Mouse (Mus musculus) midbrain, embryonic 15.5 days (tissue): ENCODE results near the gene Jakmip3. TPM values are rescaled to one million over a fixed set of nuclear protein-coding genes. Genes with fewer than 3 reads are reported as not detected.
A peak's percentile ranks its signal among the peaks of the same experiment; 100 is the strongest.

Source experiments
- ATAC-seq: fragments of 200-750 bp; cut with Nextera tagmentation; replicated peaks from 2 replicates; pipeline ENCODE4 v1.8.0; 2017; ENCODE audit warnings: moderate TSS enrichment
- H3K27ac ChIP-seq: fragments of 300-500 bp; sonication (generic); 2 replicates; pipeline ENCODE4 v1.5.1; 2015; ENCODE audit warnings: mild to moderate bottlenecking, inconsistent platforms
- H3K27me3 ChIP-seq: fragments of 300-500 bp; sonication (generic); replicated peaks from 2 replicates; pipeline ENCODE4 v1.6.1; 2015; ENCODE audit warnings: inconsistent platforms
- H3K36me3 ChIP-seq: fragments of 300-500 bp; sonication (generic); replicated peaks from 2 replicates; pipeline ENCODE4 v1.6.1; 2015; ENCODE audit warnings: inconsistent platforms
- H3K4me1 ChIP-seq: fragments of 300-500 bp; sonication (generic); 2 replicates; pipeline ENCODE4 v1.6.1; 2015; ENCODE audit warnings: inconsistent platforms
- H3K4me2 ChIP-seq: fragments of 300-500 bp; sonication (generic); 2 replicates; pipeline ENCODE4 v1.6.1; 2015; ENCODE audit warnings: inconsistent platforms, mild to moderate bottlenecking, moderate library complexity
- H3K4me3 ChIP-seq: fragments of 300-500 bp; sonication (generic); 2 replicates; pipeline ENCODE4 v1.5.1; 2015; ENCODE audit warnings: mild to moderate bottlenecking, inconsistent platforms
- H3K9ac ChIP-seq: fragments of 300-500 bp; sonication (generic); 2 replicates; pipeline ENCODE4 v1.6.1; 2015; ENCODE audit warnings: mild to moderate bottlenecking, inconsistent platforms
- H3K9me3 ChIP-seq: fragments of 300-500 bp; sonication (generic); 2 replicates; pipeline ENCODE4 v1.6.1; 2016; ENCODE audit warnings: inconsistent platforms
- WGBS: fragments of 180-500 bp; shearing (Covaris S2); methylation state at CpG from one replicate; pipeline ENCODE4 v1.1.7; 2015; ENCODE audit warnings: mixed read lengths; 5-methylcytosine and 5-hydroxymethylcytosine counted together
- polyA plus RNA-seq: library from polyadenylated mRNA; unstranded; fragments of >200 nt; fragmentation: Nextera tagmentation; extraction: Ambion mirVana; gene quantifications from 2 replicates; pipeline ENCODE4 v1.2.1, GENCODE M21; 2015

Jakmip3 gene
- polyA plus RNA-seq, 1 experiment from 2014 or later, result 11.1 TPM

DNA sequence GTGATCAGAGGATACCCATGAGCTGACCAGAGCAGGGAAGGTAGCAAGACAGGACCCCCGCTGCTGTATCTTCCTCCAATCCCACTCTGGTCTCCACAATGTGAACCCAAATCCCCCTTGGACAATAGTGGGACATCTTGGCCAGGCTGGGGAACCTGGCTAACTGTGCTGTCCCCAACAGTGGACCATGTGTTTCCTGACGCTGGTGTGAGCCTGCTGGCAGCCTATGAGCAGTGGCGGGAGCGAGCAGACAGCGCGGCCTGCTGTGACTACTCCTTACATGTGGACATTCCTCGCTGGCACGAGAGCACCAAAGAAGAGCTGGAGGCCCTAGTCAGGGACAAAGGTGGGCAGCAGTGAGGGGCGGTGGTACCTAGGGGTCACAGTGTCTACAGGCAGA is 151.2 kb downstream of the Jakmip3 start:
- no peaks in the 10 kb centered on the region for H3K9me3 ChIP-seq
- no peak overlapping the region for H3K27ac ChIP-seq
- H3K36me3 ChIP-seq, result peaks cover 25% of the 10 kb centered on the region; the same call in 1 of the 2 replicates
- H3K4me2 ChIP-seq, result no peak overlapping the region
- H3K9ac ChIP-seq, result no peak overlapping the region
- H3K4me3 ChIP-seq, result no peak overlapping the region
- no peak for ATAC-seq
- no peaks in the 10 kb centered on the region for H3K27me3 ChIP-seq
- H3K4me1 ChIP-seq, result peaks cover 24% of the 10 kb centered on the region
- WGBS, result 88% methylated on average over 9 of the region's 9 CpGs

DNA sequence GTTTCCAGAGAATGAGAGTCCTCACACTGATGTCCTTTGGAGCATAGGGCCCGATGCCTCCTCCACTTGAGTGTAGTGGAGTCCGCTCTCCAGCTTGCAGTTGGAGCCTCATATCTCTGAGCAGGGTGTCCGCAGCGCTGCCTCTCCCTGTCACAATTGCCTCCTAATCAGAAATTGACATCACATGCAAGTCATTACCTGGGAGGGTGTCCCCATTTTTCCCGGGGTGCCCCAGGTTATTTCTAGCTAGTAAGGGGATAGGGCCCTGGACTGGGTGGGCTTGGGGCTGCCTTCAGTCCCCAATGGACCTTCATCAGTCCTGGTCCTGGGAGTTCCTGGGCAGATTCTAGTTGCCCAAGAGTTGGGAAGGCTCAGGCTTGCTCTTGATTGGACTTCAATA is 152.1 kb downstream of the Jakmip3 start:
- no peak overlapping the region for H3K4me3 ChIP-seq
- no peak overlapping the region for H3K4me2 ChIP-seq
- H3K27ac ChIP-seq, result no peak overlapping the region
- H3K9me3 ChIP-seq, result no peaks in the 10 kb centered on the region
- H3K36me3 ChIP-seq, result peaks cover 25% of the 10 kb centered on the region; the same call in 1 of the 2 replicates
- peaks cover 15% of the 10 kb centered on the region for H3K4me1 ChIP-seq
- WGBS, result 98% methylated on average over 5 of the region's 5 CpGs
- no peaks in the 10 kb centered on the region for H3K27me3 ChIP-seq
- H3K9ac ChIP-seq, result no peak overlapping the region
- no peak for ATAC-seq

- Histone ChIP-seq H3K27me3 (no peaks in the 10 kb centered on the region), H3K4me2 (no peak overlapping the region), H3K27ac (no peak overlapping the region), H3K4me1 (peaks cover 10% of the 10 kb centered on the region), H3K9ac (no peak overlapping the region), H3K36me3 (peaks cover 29% of the 10 kb centered on the region; the same call in 1 of the 2 replicates), H3K9me3 (no peaks in the 10 kb centered on the region), H3K4me3 (no peak overlapping the region)
- ATAC-seq, result no peak
- WGBS, result 90% methylated on average over 5 of the region's 5 CpGs
Observed at GRCm38 (mm10) chr7:139093124-139093523, 152.6 kb downstream of the Jakmip3 start.

DNA sequence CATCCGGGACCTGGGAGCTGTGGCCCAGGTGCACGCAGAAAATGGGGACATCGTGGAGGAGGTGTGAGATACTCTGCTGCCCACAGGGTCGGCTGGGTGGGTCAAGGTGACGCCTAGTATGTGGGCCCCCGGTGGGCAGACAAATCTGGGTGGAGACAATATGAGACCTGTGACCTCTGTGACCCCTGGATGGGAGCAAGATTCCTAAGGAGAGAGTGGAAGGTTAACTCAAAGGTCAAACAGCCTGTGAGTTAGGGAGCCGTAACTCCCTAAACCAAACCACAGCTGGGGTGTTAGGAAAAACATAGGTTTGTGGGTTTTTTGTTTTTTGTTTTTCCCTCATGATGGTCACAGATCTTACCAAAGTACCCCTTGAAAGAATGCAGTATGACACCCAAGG is 153.3 kb downstream of the Jakmip3 start:
- H3K4me3 ChIP-seq, result no peak overlapping the region
- no peak overlapping the region for H3K9ac ChIP-seq
- H3K9me3 ChIP-seq, result no peaks in the 10 kb centered on the region
- H3K4me2 ChIP-seq, result no peak overlapping the region
- 89% methylated on average over 7 of the region's 7 CpGs for WGBS
- no peak overlapping the region for H3K27ac ChIP-seq
- peaks cover 30% of the 10 kb centered on the region for H3K36me3 ChIP-seq
- H3K27me3 ChIP-seq, result no peaks in the 10 kb centered on the region
- no peak for ATAC-seq
- peaks cover 4% of the 10 kb centered on the region for H3K4me1 ChIP-seq

DNA sequence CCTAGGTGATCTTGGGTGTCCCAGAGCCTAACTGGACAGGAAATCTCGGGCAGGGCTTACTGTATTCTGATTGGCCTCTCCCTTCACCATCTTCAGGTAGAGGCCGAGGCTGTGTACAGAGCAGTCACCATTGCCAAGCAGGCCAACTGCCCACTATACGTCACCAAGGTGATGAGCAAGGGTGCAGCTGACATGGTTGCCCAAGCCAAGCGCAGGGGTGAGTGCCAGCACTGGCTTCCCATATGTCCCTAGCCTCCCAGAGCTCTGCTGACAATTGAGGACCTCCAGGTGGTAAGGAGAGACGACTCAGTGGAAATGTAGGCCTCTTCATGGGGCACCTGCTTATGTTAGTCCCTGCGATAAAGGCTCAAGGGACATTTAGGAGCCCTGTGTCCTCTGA is 154.2 kb downstream of the Jakmip3 start:
- no peak overlapping the region for H3K9ac ChIP-seq
- H3K27ac ChIP-seq, result no peak overlapping the region
- ATAC-seq, result no peak
- no peak overlapping the region for H3K4me3 ChIP-seq
- no peaks in the 10 kb centered on the region for H3K27me3 ChIP-seq
- peaks cover 33% of the 10 kb centered on the region for H3K36me3 ChIP-seq
- 85% methylated on average over 6 of the region's 6 CpGs for WGBS
- H3K4me1 ChIP-seq, result no peaks in the 10 kb centered on the region
- H3K4me2 ChIP-seq, result no peak overlapping the region
- no peaks in the 10 kb centered on the region for H3K9me3 ChIP-seq

DNA sequence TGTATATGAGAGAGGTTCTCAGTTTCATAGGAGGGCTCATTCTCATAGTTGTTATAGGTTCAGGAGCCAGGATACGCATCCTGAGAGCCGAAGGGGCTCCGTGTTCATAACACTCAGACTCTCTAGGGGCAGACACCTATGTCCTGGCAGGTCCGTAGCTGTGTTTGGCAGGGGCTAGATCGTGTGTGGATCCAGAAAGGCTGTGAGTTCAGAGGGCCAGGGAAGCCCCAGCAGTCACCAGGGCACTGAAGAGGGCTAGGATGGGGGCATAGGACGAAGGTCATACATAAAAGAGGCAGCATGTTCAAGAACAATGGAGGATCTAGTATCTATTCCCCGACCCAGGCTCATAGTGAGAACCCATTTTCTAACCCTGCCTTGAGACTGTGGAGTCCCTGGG is 154.8 kb downstream of the Jakmip3 start:
- no peak for ATAC-seq
- H3K27me3 ChIP-seq, result no peaks in the 10 kb centered on the region
- WGBS, result 86% methylated on average over 7 of the region's 7 CpGs
- H3K4me3 ChIP-seq, result no peak overlapping the region
- no peak overlapping the region for H3K9ac ChIP-seq
- H3K9me3 ChIP-seq, result no peaks in the 10 kb centered on the region
- no peak overlapping the region for H3K27ac ChIP-seq
- H3K4me1 ChIP-seq, result no peaks in the 10 kb centered on the region
- H3K36me3 ChIP-seq, result peaks cover 32% of the 10 kb centered on the region
- H3K4me2 ChIP-seq, result no peak overlapping the region

- Histone ChIP-seq H3K9ac (no peak overlapping the region), H3K4me3 (no peak overlapping the region), H3K4me1 (no peaks in the 10 kb centered on the region), H3K4me2 (no peak overlapping the region), H3K36me3 (peaks cover 23% of the 10 kb centered on the region), H3K27me3 (no peaks in the 10 kb centered on the region), H3K9me3 (no peaks in the 10 kb centered on the region), H3K27ac (no peak overlapping the region)
- ATAC-seq, result no peak
- 93% methylated on average over 6 of the region's 6 CpGs for WGBS
Observed at GRCm38 (mm10) chr7:139096399-139096798, 155.9 kb downstream of the Jakmip3 start.

DNA sequence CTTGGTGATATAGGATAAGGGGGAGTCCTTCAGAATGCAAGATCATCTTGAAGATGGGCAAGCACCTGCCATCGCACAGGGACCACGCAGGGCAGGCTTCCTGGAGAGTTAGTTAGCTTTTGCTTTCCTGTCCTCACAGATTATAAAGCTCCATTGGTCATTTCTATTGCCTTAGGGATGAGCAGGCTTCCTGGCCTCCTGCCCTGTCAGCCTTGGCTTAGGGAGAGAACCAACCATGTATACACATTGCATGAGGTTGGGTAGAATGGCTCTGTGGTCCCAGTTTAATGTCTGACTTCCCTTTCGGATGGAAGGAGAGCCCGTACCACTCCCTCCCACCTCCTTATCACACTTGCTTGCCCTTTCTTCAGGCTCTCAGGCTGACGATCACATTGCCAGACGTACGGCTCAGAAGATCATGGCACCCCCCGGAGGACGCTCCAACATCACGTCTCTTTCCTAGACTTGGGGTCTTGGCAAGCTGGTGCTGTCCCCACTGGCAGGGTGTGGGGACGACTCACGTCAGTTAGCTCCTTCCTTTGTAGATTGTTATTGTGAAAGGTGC is 160.1 kb downstream of the Jakmip3 start:
- Histone ChIP-seq H3K9ac (no peak overlapping the region), H3K36me3 (peaks cover 17% of the 10 kb centered on the region), H3K9me3 (no peaks in the 10 kb centered on the region), H3K27me3 (no peaks in the 10 kb centered on the region), H3K4me1 (no peaks in the 10 kb centered on the region), H3K27ac (no peak overlapping the region; the same call in 1 of the 2 replicates), H3K4me2 (no peak overlapping the region), H3K4me3 (no peak overlapping the region)
- 70% methylated on average over 12 of the region's 12 CpGs for WGBS
- ATAC-seq, result no peak

- no peaks in the 10 kb centered on the region for H3K9me3 ChIP-seq
- H3K9ac ChIP-seq, result no peak overlapping the region
- H3K4me1 ChIP-seq, result no peaks in the 10 kb centered on the region
- no peak for ATAC-seq
- WGBS, result 78% methylated on average over 10 of the region's 10 CpGs
- no peak overlapping the region for H3K4me3 ChIP-seq
- H3K36me3 ChIP-seq, result peaks cover 14% of the 10 kb centered on the region
- H3K27ac ChIP-seq, result no peak overlapping the region; the same call in 1 of the 2 replicates
- no peaks in the 10 kb centered on the region for H3K27me3 ChIP-seq
- no peak overlapping the region for H3K4me2 ChIP-seq
Observed at GRCm38 (mm10) chr7:139101286-139101804, 160.8 kb downstream of the Jakmip3 start.

DNA sequence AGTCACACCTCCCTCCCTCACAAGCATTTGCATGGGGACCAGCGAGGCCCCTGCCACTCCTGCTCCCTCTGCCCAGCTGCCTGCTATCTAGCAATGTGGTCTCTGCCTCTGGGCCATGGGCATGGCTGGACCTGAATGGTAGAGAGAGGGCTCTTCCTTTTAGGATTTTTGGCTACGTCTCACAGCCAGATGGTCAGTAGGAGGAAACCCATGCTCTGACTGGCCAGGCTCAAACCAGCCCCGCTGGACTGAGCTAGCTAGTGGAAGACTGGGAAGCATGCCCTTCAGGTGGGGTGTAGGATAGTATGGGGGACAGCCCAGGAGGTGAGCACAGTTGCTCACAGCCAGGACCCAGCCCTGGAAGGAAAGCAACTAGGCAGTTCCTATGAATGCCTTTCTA is 161.3 kb downstream of the Jakmip3 start:
- 85% methylated on average over 3 of the region's 3 CpGs for WGBS
- Histone ChIP-seq H3K9me3 (no peaks in the 10 kb centered on the region), H3K9ac (no peak overlapping the region), H3K4me1 (no peaks in the 10 kb centered on the region), H3K27me3 (no peaks in the 10 kb centered on the region), H3K4me2 (no peak overlapping the region), H3K27ac (0 out of 2 replicates have a peak overlapping the region, but pooled peaks have one; percentile 39), H3K36me3 (peaks cover 11% of the 10 kb centered on the region), H3K4me3 (no peak overlapping the region)
- no peak for ATAC-seq

- Histone ChIP-seq H3K27me3 (no peaks in the 10 kb centered on the region), H3K4me1 (no peaks in the 10 kb centered on the region), H3K9me3 (no peaks in the 10 kb centered on the region), H3K4me2 (no peak overlapping the region), H3K4me3 (no peak overlapping the region), H3K27ac (no peak overlapping the region), H3K9ac (no peak overlapping the region), H3K36me3 (0 out of 2 replicates have a peak, but pooled peaks cover 3% of the 10 kb centered on the region)
- 56% methylated on average over 10 of the region's 10 CpGs for WGBS
- ATAC-seq, result peak; percentile 15; the same call in 1 of the 2 replicates
Observed at GRCm38 (mm10) chr7:139103960-139104381, 163.4 kb downstream of the Jakmip3 start.

- WGBS, result 80% methylated on average over 5 of the region's 5 CpGs
- no peak overlapping the region for H3K27ac ChIP-seq
Observed at GRCm38 (mm10) chr7:139105076-139105475, 164.5 kb downstream of the Jakmip3 start.

GRCm38 (mm10) chr7:139105705-139106104 is 165.2 kb downstream of the Jakmip3 start:
- H3K4me2 ChIP-seq, result no peak overlapping the region
- H3K9me3 ChIP-seq, result no peaks in the 10 kb centered on the region
- no peaks in the 10 kb centered on the region for H3K36me3 ChIP-seq
- no peaks in the 10 kb centered on the region for H3K4me1 ChIP-seq
- no peak for ATAC-seq
- H3K9ac ChIP-seq, result no peak overlapping the region
- no peak overlapping the region for H3K4me3 ChIP-seq
- no peak overlapping the region for H3K27ac ChIP-seq
- WGBS, result 86% methylated on average over 7 of the region's 7 CpGs
- H3K27me3 ChIP-seq, result no peaks in the 10 kb centered on the region

More at GRCm38 (mm10) chr7:139105076-139105475, 164.5 kb downstream of the Jakmip3 start:
- no peaks in the 10 kb centered on the region for H3K9me3 ChIP-seq
- H3K4me1 ChIP-seq, result no peaks in the 10 kb centered on the region
- H3K4me2 ChIP-seq, result no peak overlapping the region
- ATAC-seq, result no peak
- H3K9ac ChIP-seq, result no peak overlapping the region
- no peak overlapping the region for H3K4me3 ChIP-seq
- H3K36me3 ChIP-seq, result no peaks in the 10 kb centered on the region
- H3K27me3 ChIP-seq, result no peaks in the 10 kb centered on the region
